In genomic region chr16:3632572-3633361, GRCm38 (mm10) we compare ENCODE assay signal across 11 mouse cellular contexts. TPM values are rescaled to one million over a fixed set of nuclear protein-coding genes. Genes with fewer than 3 reads are reported as not detected.
DNase-seq lines count a peak whose midpoint lies in the region; ATAC-seq and TF ChIP-seq lines count a peak whose summit lies in the region.
"Not testable (repeated sequence)": the region's sequence is repeated elsewhere in the genome, so short reads cannot be mapped to it uniquely, and the experiment has no call there.
"Had no signal": no experiment of that assay in that cellular context is flagged by ENCODE, and none has a peak within 500 bp of the region (broad histone marks: within the 10 kb centered on the region; RNA-seq: fewer than 3 reads in every experiment).

No protein-coding gene starts in this region.

- H3K4me1 ChIP-seq in CH12.LX (ENCODE audit: control insufficient read depth in 1 of 2, insufficient read depth in 2 of 2); forebrain, embryonic 14.5 days (ENCODE audit: control insufficient read depth, insufficient read depth, low read length); hindbrain, embryonic 10.5 days (replicated peaks); kidney, embryonic 14.5 days (ENCODE audit: control insufficient read depth, insufficient read depth, low read length); liver, embryonic 15.5 days (replicated peaks); midbrain, postnatal 0 days (ENCODE audit: insufficient read depth, low read length); stomach, postnatal 0 days (replicated peaks; ENCODE audit: control insufficient read depth, insufficient read depth): not testable (repeated sequence)

- in situ Hi-C loops in CH12.LX (cut with MboI; ENCODE audit: low pct_ligation_motif_present, low pct_unique_long_range_greater_than_20kb, low sequenced_read_pairs) = not testable (repeated sequence)

- WGBS in forebrain, embryonic 14.5 days = 14% methylated on average over 27 of the region's 27 CpGs
- WGBS in hindbrain, embryonic 10.5 days = 39% methylated on average over 27 of the region's 27 CpGs
- 31% methylated on average over 27 of the region's 27 CpGs for WGBS in kidney, embryonic 14.5 days
- 36% methylated on average over 27 of the region's 27 CpGs for WGBS in liver, embryonic 15.5 days (ENCODE audit: insufficient replicate concordance)
- WGBS in midbrain, postnatal 0 days = 24% methylated on average over 27 of the region's 27 CpGs
- 31% methylated on average over 27 of the region's 27 CpGs for WGBS in stomach, postnatal 0 days

- dilution Hi-C loops in CH12.LX (cut with MboI; ENCODE audit: extremely low pct_ligation_motif_present, extremely low pct_unique_long_range_greater_than_20kb, low sequenced_read_pairs) = not testable (repeated sequence)

- H3K27me3 ChIP-seq in CH12.LX (replicated peaks); forebrain, embryonic 14.5 days (replicated peaks; ENCODE audit: control insufficient read depth, insufficient read depth, low read length); hindbrain, embryonic 10.5 days (ENCODE audit: insufficient read depth, poor library complexity, severe bottlenecking); kidney, embryonic 14.5 days (ENCODE audit: control insufficient read depth, insufficient read depth, low read length); liver, embryonic 15.5 days; midbrain, postnatal 0 days (ENCODE audit: insufficient read depth, low read length); stomach, postnatal 0 days (ENCODE audit: control insufficient read depth, insufficient read depth, low read length): not testable (repeated sequence)

- not testable (repeated sequence) for TF ChIP-seq EP300 in CH12.LX (IDR thresholded peaks at IDR 0.05; ENCODE audit: low read length); stomach, postnatal 0 days (optimal IDR thresholded peaks at IDR 0.05)

- H3K27ac ChIP-seq in CH12.LX (ENCODE audit: insufficient read depth, low read depth); kidney, embryonic 14.5 days (ENCODE audit: low read depth, low read length); liver, embryonic 15.5 days (replicated peaks); midbrain, postnatal 0 days (ENCODE audit: low read depth, low read length); stomach, postnatal 0 days (replicated peaks): not testable (repeated sequence)
- peak overlapping the region; percentile 27; the same call in 1 of the 2 replicates for H3K27ac ChIP-seq in forebrain, embryonic 14.5 days (ENCODE audit: low read depth, low read length)
- peak overlapping the region; percentile 76 for H3K27ac ChIP-seq in hindbrain, embryonic 10.5 days

- not testable (repeated sequence) for H3K36me3 ChIP-seq in CH12.LX (replicated peaks in 1 of 2; ENCODE audit: control insufficient read depth in 1 of 2, insufficient read depth in 1 of 2, low read length in 1 of 2); forebrain, embryonic 14.5 days (ENCODE audit: control insufficient read depth, insufficient read depth, low read length); hindbrain, embryonic 10.5 days; kidney, embryonic 14.5 days (ENCODE audit: control insufficient read depth, insufficient read depth, low read length); liver, embryonic 15.5 days (replicated peaks); midbrain, postnatal 0 days (ENCODE audit: insufficient read depth, low read length); stomach, postnatal 0 days (ENCODE audit: control insufficient read depth, insufficient read depth, low read length)

- H3K79me2 ChIP-seq in CH12.LX (replicated peaks; ENCODE audit: control insufficient read depth, extremely low read depth, insufficient read depth, poor library complexity, severe bottlenecking) = not testable (repeated sequence)

- TF ChIP-seq CTCF in CH12.LX (conservative IDR thresholded peaks at IDR 0.05 in 1 of 2, IDR thresholded peaks at IDR 0.05 in 1 of 2; ENCODE audit: low read depth in 2 of 2, low read length in 2 of 2) = peak; percentile 58 to 66; a peak in 3 of 4 replicates
- TF ChIP-seq CTCF in midbrain, postnatal 0 days (IDR thresholded peaks at IDR 0.05) = peak; percentile 57
- peak; percentile 59 for TF ChIP-seq CTCF in stomach, postnatal 0 days (IDR thresholded peaks at IDR 0.05; ENCODE audit: low read depth)

- H3K4me3 ChIP-seq in CH12.LX (replicated peaks in 1 of 3; ENCODE audit: low read depth in 2 of 3, low read length in 2 of 3, poor library complexity in 1 of 3); liver, embryonic 15.5 days (replicated peaks): not testable (repeated sequence)
- peak overlapping the region; percentile 36 for H3K4me3 ChIP-seq in forebrain, embryonic 14.5 days (ENCODE audit: low read depth, low read length)
- peak overlapping the region; percentile 36 for H3K4me3 ChIP-seq in hindbrain, embryonic 10.5 days
- H3K4me3 ChIP-seq in kidney, embryonic 14.5 days (ENCODE audit: low read length) = peak overlapping the region; percentile 32
- H3K4me3 ChIP-seq in midbrain, postnatal 0 days (ENCODE audit: low read depth, low read length) = peak overlapping the region; percentile 34
- H3K4me3 ChIP-seq in stomach, postnatal 0 days (ENCODE audit: low read depth, low read length) = peak overlapping the region; percentile 14; the same call in 1 of the 2 replicates

- peak overlapping the region; percentile 56; the same call in 1 of the 2 replicates for H3K4me2 ChIP-seq in CH12.LX (ENCODE audit: insufficient read depth, low read depth, poor library complexity, severe bottlenecking)
- H3K4me2 ChIP-seq in forebrain, embryonic 14.5 days (ENCODE audit: low read length) = peak overlapping the region; percentile 53
- peak overlapping the region; percentile 39 for H3K4me2 ChIP-seq in kidney, embryonic 14.5 days (replicated peaks; ENCODE audit: low read depth, low read length)
- H3K4me2 ChIP-seq in liver, embryonic 15.5 days = peak overlapping the region; percentile 30
- H3K4me2 ChIP-seq in midbrain, postnatal 0 days (ENCODE audit: low read depth, low read length, poor library complexity, severe bottlenecking) = peak overlapping the region; percentile 34
- H3K4me2 ChIP-seq in stomach, postnatal 0 days (replicated peaks; ENCODE audit: low read depth) = peak overlapping the region; percentile 38

- peak; percentile 66 for TF ChIP-seq RAD21 in CH12.LX (IDR thresholded peaks at IDR 0.05; ENCODE audit: low read depth, low read length)

- H3K9me3 ChIP-seq in CH12.LX (replicated peaks; ENCODE audit: low read length); forebrain, embryonic 14.5 days (replicated peaks; ENCODE audit: control insufficient read depth, low read length); kidney, embryonic 14.5 days (ENCODE audit: control insufficient read depth, low read length); liver, embryonic 15.5 days (replicated peaks); midbrain, postnatal 0 days (ENCODE audit: low read length); stomach, postnatal 0 days (ENCODE audit: control insufficient read depth, low read length): not testable (repeated sequence)
- H3K9me3 ChIP-seq in hindbrain, embryonic 10.5 days = peaks cover 25% of the 10 kb centered on the region

- ATAC-seq in common myeloid progenitor, adult 5-6 weeks (replicated peaks; ENCODE audit: low read depth, poor library complexity, severe bottlenecking) = peak; percentile 54
- ATAC-seq in forebrain, embryonic 14.5 days = peak; percentile 97
- ATAC-seq in kidney, embryonic 14.5 days (ENCODE audit: low FRiP score, low TSS enrichment) = peak; percentile 93
- not testable (repeated sequence) for ATAC-seq in liver, embryonic 15.5 days (ENCODE audit: insufficient read depth); stomach, postnatal 0 days (ENCODE audit: low FRiP score, low TSS enrichment)
- peak; percentile 78 for ATAC-seq in midbrain, postnatal 0 days (ENCODE audit: low FRiP score)

- not testable (repeated sequence) for TF ChIP-seq POLR2A in CH12.LX (IDR thresholded peaks at IDR 0.05; ENCODE audit: low read depth, low read length)

- H3K9ac ChIP-seq in CH12.LX (ENCODE audit: insufficient read depth, low read depth); liver, embryonic 15.5 days; stomach, postnatal 0 days (ENCODE audit: low read length): not testable (repeated sequence)
- H3K9ac ChIP-seq in forebrain, embryonic 14.5 days (ENCODE audit: low read length) = peak overlapping the region; percentile 68
- peak overlapping the region; percentile 55; the same call in 1 of the 2 replicates for H3K9ac ChIP-seq in kidney, embryonic 14.5 days (ENCODE audit: low read depth, low read length)
- peak overlapping the region; percentile 19; the same call in 1 of the 2 replicates for H3K9ac ChIP-seq in midbrain, postnatal 0 days (replicated peaks; ENCODE audit: low read length, poor library complexity, severe bottlenecking)

- peak; percentile 51 for DNase-seq in CH12.LX (ENCODE audit: extremely low read depth)
- DNase-seq in forebrain, embryonic 14.5 days (ENCODE audit: low spot score) = peak; percentile 59
- peak; percentile 31 for DNase-seq in hindbrain, embryonic 10.5 days (ENCODE audit: low spot score)
- DNase-seq in midbrain, postnatal 0 days (ENCODE audit: low spot score) = peak; percentile 36
- not testable (repeated sequence) for DNase-seq in stomach, postnatal 0 days (ENCODE audit: low spot score)

TF ChIP-seq in CH12.LX, 34 proteins besides CTCF, POLR2A, EP300 and RAD21 (continues in another document):
- TF ChIP-seq MAX (IDR thresholded peaks at IDR 0.05; ENCODE audit: low read length) (0 out of 2 replicates have a peak, but pooled peaks have one; percentile 24), SMC3 (IDR thresholded peaks at IDR 0.05; ENCODE audit: low read depth, low read length) (peak; percentile 51)

RNA-seq across cellular contexts. Expression of gene Olfr161, which starts 41.9 kb away (rescaled TPM):
- total RNA-seq in CH12.LX (2012; rRNA removed) (not detected in 2 replicates), CH12.LX (2014; rRNA removed) (not detected in 2 replicates)
- 0.03 and 0.04 TPM in 2 replicates for polyA plus RNA-seq in CH12.LX (2012; ENCODE audit: insufficient read length, low read depth)
- not detected in 2 replicates for total RNA-seq in common myeloid progenitor, adult 5-6 weeks (2017)
- polyA plus RNA-seq in forebrain, embryonic 14.5 days (2014; fragmentation: Nextera tagmentation; extraction: Ambion mirVana) = not detected in 2 replicates
- not detected in 2 replicates for polyA plus RNA-seq in hindbrain, embryonic 10.5 days (2016; fragmentation: Nextera tagmentation; extraction: Ambion mirVana)
- polyA plus RNA-seq in kidney, embryonic 14.5 days (2014; fragmentation: Nextera tagmentation; extraction: Ambion mirVana) = not detected in 2 replicates
- not detected in 2 replicates for polyA plus RNA-seq in liver, embryonic 15.5 days (2015; fragmentation: Nextera tagmentation; extraction: Ambion mirVana)
- total RNA-seq in midbrain, postnatal 0 days (2014; rRNA removed) = not detected in 2 replicates
- not detected in 2 replicates for polyA plus RNA-seq in midbrain, postnatal 0 days (2015; fragmentation: Nextera tagmentation; extraction: Ambion mirVana)
- not detected in 2 replicates for polyA plus RNA-seq in stomach, postnatal 0 days (2015; fragmentation: Nextera tagmentation; extraction: Ambion mirVana)
- total RNA-seq: heart, adult 8-10 months; left cerebral cortex, postnatal 25 days; megakaryocyte-erythroid progenitor cell, adult 5-6 weeks had no signal
